Mouse (Mus musculus) megakaryocyte, embryonic 14.5 days (primary cell): ENCODE data around the gene Gm21887.
"Not testable (repeated sequence)": the region's sequence is repeated elsewhere in the genome, so short reads cannot be mapped to it uniquely, and the experiment has no call there.

Source experiments
- FLI1 ChIP-seq: IDR thresholded peaks from 2 replicates; pipeline ENCODE4 v1.6.1; 2012; ENCODE audit warnings: low read length, inconsistent platforms, mixed read lengths
- GATA1 ChIP-seq: IDR thresholded peaks from 3 replicates; pipeline ENCODE4 v1.6.1; 2012; ENCODE audit warnings: mixed read lengths, low read length, inconsistent platforms, borderline replicate concordance

DNA sequence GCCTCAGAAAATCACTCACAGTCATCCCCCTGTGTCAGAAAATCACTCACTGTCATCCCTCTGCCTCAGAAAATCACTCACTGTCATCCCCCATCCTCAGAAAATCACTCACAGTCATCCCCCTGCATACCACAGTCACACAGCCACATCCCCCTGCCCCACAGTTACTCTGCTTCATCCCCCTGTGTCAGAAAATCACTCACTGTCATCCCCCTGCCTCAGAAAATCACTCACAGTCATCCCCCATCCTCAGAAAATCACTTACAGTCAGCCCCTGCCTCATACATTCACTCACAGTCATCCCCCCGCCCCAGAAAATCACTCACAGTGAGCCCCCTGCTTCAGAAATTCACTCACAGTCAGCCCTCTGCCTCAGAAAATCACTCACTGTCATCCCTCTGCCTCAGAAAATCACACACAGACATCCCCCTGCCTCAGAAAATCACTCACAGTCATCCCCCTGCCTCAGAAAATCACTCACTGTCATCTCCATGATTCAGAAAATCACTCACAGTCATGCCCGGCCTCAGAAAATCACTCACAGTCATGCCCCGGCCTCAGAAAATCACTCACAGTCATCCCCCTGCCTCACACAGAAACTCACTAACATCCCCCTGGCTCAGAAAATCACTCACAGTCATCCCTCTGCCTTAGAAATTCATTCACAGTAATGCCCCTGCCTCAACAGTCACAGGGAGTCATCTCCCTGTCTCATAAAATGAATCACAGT, 9.4 kb upstream of the Gm21887 start:
- not testable (repeated sequence) for TF ChIP-seq FLI1, GATA1
